Mouse (Mus musculus) kidney, postnatal 0 days (tissue): ENCODE measurements around the gene H2-Q10. TPM values are rescaled to one million over a fixed set of nuclear protein-coding genes. Genes with fewer than 3 reads are reported as not detected.
"Not testable (repeated sequence)": the region's sequence is repeated elsewhere in the genome, so short reads cannot be mapped to it uniquely, and the experiment has no call there.

Experiments used
- ATAC-seq: fragments of 200-750 bp; cut with Nextera tagmentation; replicated peaks from 2 replicates; pipeline ENCODE4 v1.8.0; 2017; ENCODE audit warnings: low read depth, moderate number of reproducible peaks, moderate TSS enrichment, moderate library complexity; ENCODE audit not compliant: low FRiP score
- DNase-seq: peaks from one replicate; pipeline ENCODE4 v3.0.0-alpha.2; 2016; ENCODE audit warnings: low spot score
- H3K27ac ChIP-seq: fragments of 300-500 bp; sonication (generic); 2 replicates; pipeline ENCODE4 v1.5.1; 2014; ENCODE audit warnings: mild to moderate bottlenecking
- H3K27me3 ChIP-seq: fragments of 300-500 bp; sonication (generic); 2 replicates; pipeline ENCODE4 v1.6.1; 2014; ENCODE audit warnings: low read length, mixed read lengths; ENCODE audit not compliant: insufficient read depth
- H3K36me3 ChIP-seq: fragments of 300-500 bp; sonication (generic); 2 replicates; pipeline ENCODE4 v1.6.1; 2014; ENCODE audit warnings: low read length, mixed read lengths; ENCODE audit not compliant: insufficient read depth
- H3K4me1 ChIP-seq: fragments of 300-500 bp; sonication (generic); replicated peaks from 2 replicates; pipeline ENCODE4 v1.6.1; 2014; ENCODE audit warnings: antibody characterized with exemption, low read length, mixed read lengths; ENCODE audit not compliant: insufficient read depth
- H3K4me2 ChIP-seq: fragments of 300-500 bp; sonication (generic); 2 replicates; pipeline ENCODE4 v1.6.1; 2014; ENCODE audit warnings: mild to moderate bottlenecking, low read length, moderate library complexity, mixed read lengths
- H3K4me3 ChIP-seq: fragments of 300-500 bp; sonication (generic); replicated peaks from 2 replicates; pipeline ENCODE4 v1.5.1; 2014; ENCODE audit warnings: low read depth, low read length
- H3K9ac ChIP-seq: fragments of 300-500 bp; sonication (generic); 2 replicates; pipeline ENCODE4 v1.6.1; 2014; ENCODE audit warnings: low read depth, low read length
- H3K9me3 ChIP-seq: fragments of 300-500 bp; sonication (generic); replicated peaks from 2 replicates; pipeline ENCODE4 v1.6.1; 2016; ENCODE audit warnings: low read length, inconsistent platforms, mixed read lengths
- CTCF ChIP-seq: IDR thresholded peaks from 2 replicates; pipeline ENCODE4 v1.5.1; 2016; ENCODE audit warnings: antibody characterized with exemption, low read depth, mild to moderate bottlenecking, moderate library complexity
- WGBS: fragments of 180-500 bp; shearing (Covaris S2); extraction: QIAGEN DNeasy Blood & Tissue Kit; methylation state at CpG from one replicate; pipeline ENCODE4 v1.1.7; 2014; 5-methylcytosine and 5-hydroxymethylcytosine counted together
- polyA plus RNA-seq: library from polyadenylated mRNA; unstranded; fragments of >200 nt; fragmentation: Nextera tagmentation; extraction: Ambion mirVana; gene quantifications from 2 replicates; pipeline ENCODE4 v1.2.1, GENCODE M21; 2015

The H2-Q10 gene
- polyA plus RNA-seq, 1 experiment from 2014 or later = 1.4 TPM

- H3K9ac ChIP-seq, H3K9me3 ChIP-seq, H3K27ac ChIP-seq, H3K4me1 ChIP-seq, ATAC-seq, H3K36me3 ChIP-seq, H3K4me2 ChIP-seq, DNase-seq, H3K4me3 ChIP-seq, H3K27me3 ChIP-seq: not testable (repeated sequence)
- 88% methylated on average over 6 of the region's 6 CpGs for WGBS
Observed at GRCm38 (mm10) chr17:35428883-35429282, 41.0 kb upstream of the H2-Q10 start.

GRCm38 (mm10) chr17:35430671-35431070 is 39.2 kb upstream of the H2-Q10 start:
- DNase-seq, H3K9me3 ChIP-seq, H3K27me3 ChIP-seq, H3K4me3 ChIP-seq, H3K4me1 ChIP-seq, H3K9ac ChIP-seq, ATAC-seq, H3K36me3 ChIP-seq, H3K27ac ChIP-seq, H3K4me2 ChIP-seq: not testable (repeated sequence)
- 88% methylated on average over 6 of the region's 6 CpGs for WGBS

- not testable (repeated sequence) for H3K36me3 ChIP-seq, ATAC-seq, DNase-seq, H3K4me1 ChIP-seq, H3K27me3 ChIP-seq, H3K9ac ChIP-seq, H3K4me2 ChIP-seq, H3K4me3 ChIP-seq, H3K9me3 ChIP-seq, H3K27ac ChIP-seq
- 91% methylated on average over 2 of the region's 3 CpGs for WGBS
Observed at GRCm38 (mm10) chr17:35432167-35432566, 37.7 kb upstream of the H2-Q10 start.

GRCm38 (mm10) chr17:35434836-35435235 is 35.1 kb upstream of the H2-Q10 start:
- TF ChIP-seq CTCF = peak; percentile 77
- H3K36me3 ChIP-seq, H3K9me3 ChIP-seq, ATAC-seq, H3K9ac ChIP-seq, DNase-seq, H3K4me2 ChIP-seq, H3K27me3 ChIP-seq, H3K4me3 ChIP-seq, H3K4me1 ChIP-seq, H3K27ac ChIP-seq: not testable (repeated sequence)
- WGBS = 10% methylated on average over 8 of the region's 8 CpGs

GRCm38 (mm10) chr17:35435577-35435976 is 34.3 kb upstream of the H2-Q10 start:
- DNase-seq, H3K4me2 ChIP-seq, H3K9me3 ChIP-seq, ATAC-seq, H3K4me3 ChIP-seq, H3K27me3 ChIP-seq, H3K9ac ChIP-seq, H3K36me3 ChIP-seq, H3K27ac ChIP-seq, H3K4me1 ChIP-seq: not testable (repeated sequence)
- 73% methylated on average over 3 of the region's 3 CpGs for WGBS

- not testable (repeated sequence) for H3K4me2 ChIP-seq, ATAC-seq, H3K9ac ChIP-seq, H3K36me3 ChIP-seq, H3K27me3 ChIP-seq, H3K4me3 ChIP-seq, H3K9me3 ChIP-seq, DNase-seq, H3K27ac ChIP-seq, H3K4me1 ChIP-seq
- WGBS = 61% methylated on average over 1 of the region's 1 CpGs
Observed at GRCm38 (mm10) chr17:35437386-35437936, 32.4 kb upstream of the H2-Q10 start.

GRCm38 (mm10) chr17:35438395-35438794 is 31.5 kb upstream of the H2-Q10 start:
- H3K36me3 ChIP-seq, H3K9ac ChIP-seq, ATAC-seq, H3K27ac ChIP-seq, H3K4me1 ChIP-seq, H3K4me3 ChIP-seq, H3K27me3 ChIP-seq, H3K4me2 ChIP-seq, DNase-seq, H3K9me3 ChIP-seq: not testable (repeated sequence)
- WGBS = 80% methylated on average over 1 of the region's 3 CpGs
